Mouse (Mus musculus) small intestine, adult 2 months (tissue): ENCODE measurements at regions not wholly inside any gene's neighbourhood (a gene's known extent, or its start where the extent isn't known, plus 50 kb on each side); places are given as distances from the start of the nearest gene placed in this dataset.

Experiments used
- CTCF ChIP-seq: fragments of 200-500 bp; IDR thresholded peaks from 2 replicates; pipeline ENCODE4 v1.5.1; 2012; ENCODE audit warnings: low read depth, mild to moderate bottlenecking, control low read depth, inconsistent platforms, low read length, moderate library complexity, mixed read lengths; ENCODE audit not compliant: insufficient replicate concordance, insufficient read length; ENCODE audit errors: extremely low read depth
- POLR2A ChIP-seq: fragments of 200-500 bp; IDR thresholded peaks from 2 replicates; pipeline ENCODE4 v1.6.1; 2012; ENCODE audit warnings: low read depth, mild to moderate bottlenecking, control low read depth, inconsistent platforms, low read length, moderate library complexity

DNA sequence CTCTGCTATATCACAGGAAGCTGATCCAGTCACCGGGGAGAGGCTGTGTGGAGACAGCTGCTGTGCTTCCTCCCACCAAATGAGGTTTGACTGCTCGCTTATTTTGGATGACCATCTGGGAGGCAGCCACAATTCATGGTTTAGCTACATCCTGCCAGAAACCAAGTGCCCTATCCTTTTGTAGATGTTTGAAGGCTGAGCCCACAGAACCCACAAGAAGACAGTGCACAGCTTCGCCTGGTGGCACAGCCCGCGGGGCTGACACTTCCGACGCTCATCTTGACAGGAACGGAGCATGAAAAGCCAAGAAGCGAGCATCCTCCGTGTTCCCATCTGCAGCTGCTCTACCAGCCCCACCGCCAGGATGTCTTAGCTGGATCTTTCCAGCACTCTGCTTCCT, 204.1 kb upstream of the Cdh4 start:
- TF ChIP-seq CTCF: no peak
- no peak for TF ChIP-seq POLR2A
